Mouse (Mus musculus): ENCODE results near the gene Zfp54.
"Not testable (repeated sequence)": the region's sequence is repeated elsewhere in the genome, so short reads cannot be mapped to it uniquely, and the experiment has no call there.

The Zfp54 gene

GRCm38 (mm10) chr17:21422664-21423599, at the start of gene Zfp54:
TSS of gene Zfp54 (plus strand) at chr17:21423227.
- peak; percentile 40 for DNase-seq (ENCODE audit: low read depth, low spot score)

DNA sequence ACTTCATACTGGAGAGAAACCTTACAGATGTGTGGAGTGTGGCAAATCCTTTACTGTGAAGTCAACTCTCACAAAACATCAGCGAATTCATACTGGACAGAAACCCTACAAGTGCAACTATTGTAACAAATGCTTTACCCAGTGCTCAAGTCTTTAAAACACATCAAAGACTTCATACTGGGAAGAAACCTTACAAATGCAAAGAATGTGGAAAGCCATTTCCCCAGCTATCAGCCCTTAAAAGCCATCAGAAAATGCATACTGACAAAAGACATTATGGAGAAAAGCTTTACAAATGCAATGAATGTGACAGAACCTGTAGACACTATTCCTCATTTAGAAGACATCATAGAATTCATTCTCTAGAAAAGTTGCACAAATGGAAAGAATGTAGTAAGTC, 47.7 kb upstream of the Zfp54 start:
- DNase-seq (ENCODE audit: low read depth, low spot score): no peak

DNA sequence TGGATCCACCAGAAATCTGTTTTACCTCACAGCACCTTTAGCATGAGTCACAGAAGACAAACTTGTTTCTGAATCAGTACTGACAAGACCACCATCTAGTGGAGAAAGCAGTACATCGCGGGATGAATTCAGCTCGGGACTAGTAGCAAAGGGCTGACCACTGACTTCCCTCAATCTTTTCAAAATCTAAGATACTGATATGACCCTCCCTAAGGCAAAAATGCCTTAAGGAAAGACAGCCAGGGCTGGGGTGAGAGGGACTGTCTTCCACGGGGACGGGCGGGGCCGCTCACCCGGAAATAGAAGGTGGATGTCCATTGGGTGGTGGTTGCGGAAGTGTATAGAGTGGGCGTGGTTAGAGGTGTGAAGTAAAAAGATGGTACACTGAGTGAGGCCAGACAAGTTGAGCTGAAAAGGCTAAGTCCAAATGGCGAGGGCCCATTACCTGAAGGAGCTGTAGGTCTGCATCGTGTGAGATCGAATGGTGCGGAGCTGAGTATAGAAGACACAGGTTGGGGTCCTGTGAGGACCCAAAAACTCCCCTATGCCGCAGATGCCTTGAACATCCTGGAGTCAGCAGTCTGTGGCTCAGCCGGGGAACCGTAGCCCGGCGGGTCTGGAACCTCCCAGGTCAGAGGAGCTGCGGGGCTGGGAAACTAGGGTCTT, 39.5 kb upstream of the Zfp54 start, which contains the start of gene Zfp677:
Gene Zfp677, plus strand, starts transcription at position 358 of the 666 bp plus-strand sequence.
- peak; percentile 40 for DNase-seq (ENCODE audit: low read depth, low spot score)

- DNase-seq (ENCODE audit: low read depth, low spot score): no peak
Observed at GRCm38 (mm10) chr17:21384057-21384411, 39.0 kb upstream of the Zfp54 start.

DNA sequence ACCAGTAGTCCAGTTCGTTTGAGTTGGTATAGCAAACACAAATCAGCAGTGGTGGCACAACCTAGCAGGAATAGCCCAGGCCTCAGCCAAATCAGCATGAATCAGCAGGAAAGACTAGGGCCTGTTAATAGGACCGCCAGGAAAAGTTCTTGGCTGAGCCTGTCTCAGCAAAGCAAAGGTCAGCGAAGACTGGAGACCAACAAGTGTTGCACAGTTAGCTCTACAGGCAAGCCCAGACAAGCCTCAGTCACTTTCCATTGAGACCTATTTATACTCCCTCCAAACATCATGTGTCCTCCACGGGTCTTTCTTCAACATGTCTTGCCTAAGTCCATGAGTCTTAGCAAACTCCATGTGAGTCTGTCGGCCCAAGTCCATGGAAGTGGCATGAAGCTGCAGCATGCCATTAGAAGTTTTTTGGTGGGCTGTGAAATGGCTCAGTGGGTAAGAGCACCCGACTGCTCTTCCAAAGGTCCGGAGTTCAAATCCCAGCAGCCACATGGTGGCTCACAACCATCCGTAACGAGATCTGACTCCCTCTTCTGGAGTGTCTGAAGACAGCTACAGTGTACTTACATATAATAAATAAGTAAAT, 15.9 kb downstream of the Zfp54 start:
- not testable (repeated sequence) for DNase-seq (ENCODE audit: low read depth, low spot score)

- DNase-seq (ENCODE audit: low read depth, low spot score): peak; percentile 57
Observed at GRCm38 (mm10) chr17:21449669-21450068, 26.6 kb downstream of the Zfp54 start.

DNA sequence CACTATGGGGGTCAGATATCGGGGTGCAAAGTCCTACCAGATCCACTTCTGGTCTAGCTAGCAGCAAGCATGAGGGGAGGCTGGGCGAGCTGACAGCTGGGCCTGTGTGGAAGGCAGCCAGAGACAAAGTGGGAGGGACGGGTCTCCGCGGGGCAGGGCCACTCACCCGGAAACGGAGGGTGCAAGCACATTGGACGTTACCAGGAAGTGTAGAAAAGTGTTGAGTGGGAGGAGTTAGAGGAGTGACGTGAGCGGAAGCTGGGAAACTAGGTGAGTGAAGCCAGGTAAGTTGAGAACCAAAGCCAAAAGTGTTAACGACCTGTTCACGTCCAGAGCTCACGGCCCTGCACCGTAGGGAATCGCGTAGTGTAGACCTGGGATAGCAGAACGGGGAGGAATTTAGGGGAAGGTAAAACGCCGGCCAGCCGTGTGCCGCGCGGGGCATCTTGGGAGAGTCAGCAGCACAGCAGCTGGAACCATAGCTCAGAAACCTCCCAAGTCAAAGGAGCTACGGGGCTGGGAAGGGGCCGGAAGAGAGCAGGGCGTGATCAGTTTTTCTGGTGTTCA, 27.2 kb downstream of the Zfp54 start, which contains the start of gene Zfp51:
Gene Zfp51, plus strand, starts transcription at position 237 of the 567 bp plus-strand sequence.
- peak; percentile 73 for DNase-seq (ENCODE audit: low read depth, low spot score)

GRCm38 (mm10) chr17:21463550-21463949, 40.5 kb downstream of the Zfp54 start:
- no peak for DNase-seq (ENCODE audit: low read depth, low spot score)

DNA sequence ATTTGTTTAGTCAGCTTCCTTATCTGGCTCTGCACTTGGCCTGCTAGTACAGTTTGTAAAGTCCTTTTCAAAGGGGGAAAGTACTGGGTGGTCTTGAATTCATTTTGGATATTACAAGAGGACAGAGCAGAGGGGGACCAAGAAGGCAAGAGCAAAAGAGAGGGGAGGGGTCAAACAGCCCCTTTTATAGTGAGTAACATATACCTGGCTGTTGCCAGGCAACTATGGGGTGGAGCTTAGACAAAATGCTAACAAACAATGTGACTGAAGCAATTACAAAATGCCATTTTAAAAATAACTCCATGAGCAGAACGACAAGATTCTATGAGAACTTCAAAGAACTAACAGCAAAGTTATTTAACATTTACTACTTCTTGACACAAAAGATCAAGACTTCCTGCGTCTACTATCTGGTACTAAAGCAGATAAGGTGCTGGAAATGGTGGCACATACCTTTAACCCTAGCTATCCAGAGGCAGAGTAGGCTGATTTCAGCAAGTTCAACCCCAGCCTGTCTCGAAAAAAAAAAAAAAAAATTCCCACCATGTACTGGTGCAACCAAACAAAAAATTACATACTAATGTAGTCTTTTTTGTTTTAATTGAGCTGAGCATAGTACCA, 49.1 kb downstream of the Zfp54 start:
- DNase-seq (ENCODE audit: low read depth, low spot score): no peak

- DNase-seq (ENCODE audit: low read depth, low spot score): no peak
Observed at GRCm38 (mm10) chr17:21472653-21473307, 49.8 kb downstream of the Zfp54 start.

- no peak for DNase-seq (ENCODE audit: low read depth, low spot score)
Observed at GRCm38 (mm10) chr17:21473362-21474190, 50.5 kb downstream of the Zfp54 start.

- DNase-seq (ENCODE audit: low read depth, low spot score): not testable (repeated sequence)
Observed at GRCm38 (mm10) chr17:21474729-21475128, 51.7 kb downstream of the Zfp54 start.

GRCm38 (mm10) chr17:21475290-21475689, 52.3 kb downstream of the Zfp54 start:
- DNase-seq (ENCODE audit: low read depth, low spot score): not testable (repeated sequence)

DNA sequence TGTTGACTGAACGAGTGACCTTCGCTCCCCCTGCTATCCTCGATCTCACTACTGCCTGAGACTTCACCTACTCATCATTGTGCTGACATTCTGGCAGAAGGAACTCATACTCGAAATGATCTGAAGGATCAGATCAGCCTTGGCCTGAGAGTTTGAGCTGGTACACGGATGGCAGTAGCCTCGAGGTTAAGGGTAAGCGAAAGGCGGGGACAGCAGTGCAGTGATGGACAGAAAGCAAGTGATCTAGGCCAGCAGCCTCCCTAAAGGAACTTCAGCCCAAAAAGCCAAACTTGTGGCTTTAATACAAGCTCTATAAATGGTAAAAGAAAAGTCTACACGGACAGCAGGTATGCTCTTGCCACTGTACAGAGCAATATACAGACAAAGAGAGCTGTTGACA, 53.3 kb downstream of the Zfp54 start:
- not testable (repeated sequence) for DNase-seq (ENCODE audit: low read depth, low spot score)

DNA sequence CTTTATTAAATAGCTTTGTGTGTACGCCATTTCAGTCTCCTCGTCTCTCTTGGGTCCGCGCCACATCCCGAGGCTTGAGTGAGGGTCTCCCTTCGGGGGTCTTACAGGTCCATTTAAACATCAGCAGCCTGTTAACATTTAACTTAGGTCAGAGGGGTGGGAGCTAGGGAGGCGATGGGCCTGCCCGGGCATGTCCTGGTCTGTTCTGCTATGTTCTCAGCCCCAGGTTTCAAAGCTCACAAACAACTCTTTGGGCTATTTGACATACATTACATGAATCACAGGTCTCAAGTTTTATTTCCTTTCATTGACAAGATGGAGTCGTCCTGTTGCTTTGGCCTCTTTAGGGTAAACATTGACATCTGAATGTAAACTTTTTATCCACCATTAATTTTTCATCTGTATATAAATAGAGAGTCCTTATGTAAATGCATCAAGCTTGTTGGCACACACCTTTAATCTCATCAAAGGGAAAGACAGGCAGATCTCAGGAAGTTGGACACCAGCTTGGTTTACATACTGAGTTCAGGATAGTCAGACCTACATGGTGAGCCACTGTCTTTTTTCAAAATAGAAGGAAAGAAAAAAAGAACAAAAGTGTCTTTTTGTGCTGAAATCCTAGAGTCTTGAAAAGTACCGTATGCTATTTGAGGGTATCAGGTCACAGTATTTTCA, 55.2 kb downstream of the Zfp54 start:
- not testable (repeated sequence) for DNase-seq (ENCODE audit: low read depth, low spot score)
